Mouse (Mus musculus) E14TG2a.4 (cell line): ENCODE results near the gene Rsl1.
A peak's percentile ranks its signal among the peaks of the same experiment; 100 is the strongest.

Experiments
- H3K27me3 ChIP-seq: 2 replicates; pipeline ENCODE4 v1.6.1; 2014; ENCODE audit warnings: low read length, control low read depth; ENCODE audit not compliant: insufficient read depth
- H3K36me3 ChIP-seq: 2 replicates; pipeline ENCODE4 v1.6.1; 2014; ENCODE audit warnings: low read length, control low read depth; ENCODE audit not compliant: insufficient read depth
- H3K4me1 ChIP-seq: replicated peaks from 2 replicates; pipeline ENCODE4 v1.6.1; 2014; ENCODE audit warnings: low read depth, low read length, control low read depth
- H3K4me3 ChIP-seq: replicated peaks from 2 replicates; pipeline ENCODE4 v1.5.1; 2014; ENCODE audit warnings: mild to moderate bottlenecking, low read length
- H3K9me3 ChIP-seq: 2 replicates; pipeline ENCODE4 v1.6.1; 2014; ENCODE audit warnings: low read length, control low read depth
- CTCF ChIP-seq: conservative IDR thresholded peaks from 2 replicates; pipeline ENCODE4 v1.5.1; 2014; ENCODE audit warnings: low read length
- NANOG ChIP-seq: IDR thresholded peaks from 2 replicates; pipeline ENCODE4 v1.6.1; 2014; ENCODE audit warnings: borderline replicate concordance, low read length, mixed read lengths
- POU5F1 ChIP-seq: IDR thresholded peaks from 2 replicates; pipeline ENCODE4 v1.6.1; 2014; ENCODE audit warnings: low read length, borderline replicate concordance

Gene Rsl1

GRCm38 (mm10) chr13:67214015-67214607 is 41.1 kb downstream of the Rsl1 start:
- peaks cover 82% of the 10 kb centered on the region for H3K9me3 ChIP-seq
- TF ChIP-seq POU5F1 (no peak), CTCF (no peak), NANOG (no peak)
- peak overlapping the region; percentile 52 for H3K4me3 ChIP-seq
- no peaks in the 10 kb centered on the region for H3K4me1 ChIP-seq
- no peaks in the 10 kb centered on the region for H3K27me3 ChIP-seq
- no peaks in the 10 kb centered on the region for H3K36me3 ChIP-seq
